Mouse (Mus musculus): ENCODE measurements around the gene Paqr7. TPM values are rescaled to one million over a fixed set of nuclear protein-coding genes. Genes with fewer than 3 reads are reported as not detected.

Paqr7 gene
- polyA plus RNA-seq, 1 experiment: 47.6 TPM

- WGBS: 97% methylated on average over 4 of the region's 4 CpGs
- H3K36me3 ChIP-seq (ENCODE audit: control insufficient read depth, insufficient read depth, low read length): peaks cover 32% of the 10 kb centered on the region
- TF ChIP-seq POLR2A (IDR thresholded peaks at IDR 0.05; ENCODE audit: control insufficient read depth, extremely low read depth, insufficient read depth, low read length, poor library complexity): no peak
- TF ChIP-seq CTCF (IDR thresholded peaks at IDR 0.05; ENCODE audit: borderline replicate concordance, control insufficient read depth, extremely low read depth, insufficient read depth, low read length, poor library complexity): no peak
Measured at GRCm38 (mm10) chr4:134523447-134523846, 26.9 kb downstream of the Paqr7 start.

GRCm38 (mm10) chr4:134525806-134526205, 29.3 kb downstream of the Paqr7 start:
- DNase-seq: no peak
- no peak overlapping the region for H3K4me3 ChIP-seq (ENCODE audit: control insufficient read depth, insufficient read depth, low read length)
- H3K27me3 ChIP-seq (ENCODE audit: control insufficient read depth, insufficient read depth, low read length): no peaks in the 10 kb centered on the region
- TF ChIP-seq POLR2A (IDR thresholded peaks at IDR 0.05; ENCODE audit: control insufficient read depth, extremely low read depth, insufficient read depth, low read length, poor library complexity) (no peak), CTCF (IDR thresholded peaks at IDR 0.05; ENCODE audit: borderline replicate concordance, control insufficient read depth, extremely low read depth, insufficient read depth, low read length, poor library complexity) (no peak)
- WGBS: 66% methylated on average over 5 of the region's 5 CpGs
- H3K27ac ChIP-seq (ENCODE audit: control insufficient read depth, insufficient read depth, low read length): no peak overlapping the region
- peaks cover 3% of the 10 kb centered on the region; the same call in 1 of the 2 replicates for H3K4me1 ChIP-seq (replicated peaks; ENCODE audit: control insufficient read depth, insufficient read depth, low read length)
- peaks cover 56% of the 10 kb centered on the region for H3K36me3 ChIP-seq (ENCODE audit: control insufficient read depth, insufficient read depth, low read length)

More at GRCm38 (mm10) chr4:134523447-134523846, 26.9 kb downstream of the Paqr7 start:
- H3K27ac ChIP-seq (ENCODE audit: control insufficient read depth, insufficient read depth, low read length): no peak overlapping the region
- no peaks in the 10 kb centered on the region for H3K27me3 ChIP-seq (ENCODE audit: control insufficient read depth, insufficient read depth, low read length)
- no peak overlapping the region for H3K4me3 ChIP-seq (ENCODE audit: control insufficient read depth, insufficient read depth, low read length)
- DNase-seq: no peak
- peaks cover 3% of the 10 kb centered on the region; the same call in 1 of the 2 replicates for H3K4me1 ChIP-seq (replicated peaks; ENCODE audit: control insufficient read depth, insufficient read depth, low read length)

- 23% methylated on average over 5 of the region's 5 CpGs for WGBS
- Histone ChIP-seq H3K27me3 (ENCODE audit: control insufficient read depth, insufficient read depth, low read length) (no peaks in the 10 kb centered on the region), H3K4me1 (replicated peaks; ENCODE audit: control insufficient read depth, insufficient read depth, low read length) (peaks cover 3% of the 10 kb centered on the region; the same call in 1 of the 2 replicates), H3K4me3 (ENCODE audit: control insufficient read depth, insufficient read depth, low read length) (no peak overlapping the region), H3K36me3 (ENCODE audit: control insufficient read depth, insufficient read depth, low read length) (peaks cover 56% of the 10 kb centered on the region), H3K27ac (ENCODE audit: control insufficient read depth, insufficient read depth, low read length) (no peak overlapping the region)
- DNase-seq: no peak
- TF ChIP-seq POLR2A (IDR thresholded peaks at IDR 0.05; ENCODE audit: control insufficient read depth, extremely low read depth, insufficient read depth, low read length, poor library complexity) (no peak), CTCF (IDR thresholded peaks at IDR 0.05; ENCODE audit: borderline replicate concordance, control insufficient read depth, extremely low read depth, insufficient read depth, low read length, poor library complexity) (no peak)
Measured at GRCm38 (mm10) chr4:134526220-134526619, 29.7 kb downstream of the Paqr7 start.

- peaks cover 11% of the 10 kb centered on the region for H3K4me1 ChIP-seq (replicated peaks; ENCODE audit: control insufficient read depth, insufficient read depth, low read length)
- no peak for DNase-seq
- H3K27ac ChIP-seq (ENCODE audit: control insufficient read depth, insufficient read depth, low read length): no peak overlapping the region
- no peak overlapping the region for H3K4me3 ChIP-seq (ENCODE audit: control insufficient read depth, insufficient read depth, low read length)
- peaks cover 28% of the 10 kb centered on the region for H3K36me3 ChIP-seq (ENCODE audit: control insufficient read depth, insufficient read depth, low read length)
- TF ChIP-seq POLR2A (IDR thresholded peaks at IDR 0.05; ENCODE audit: control insufficient read depth, extremely low read depth, insufficient read depth, low read length, poor library complexity) (no peak), CTCF (IDR thresholded peaks at IDR 0.05; ENCODE audit: borderline replicate concordance, control insufficient read depth, extremely low read depth, insufficient read depth, low read length, poor library complexity) (no peak)
- H3K27me3 ChIP-seq (ENCODE audit: control insufficient read depth, insufficient read depth, low read length): no peaks in the 10 kb centered on the region
- 78% methylated on average over 4 of the region's 4 CpGs for WGBS
Measured at GRCm38 (mm10) chr4:134532928-134533327, 36.4 kb downstream of the Paqr7 start.

GRCm38 (mm10) chr4:134533421-134533820, 36.9 kb downstream of the Paqr7 start:
- Histone ChIP-seq H3K36me3 (ENCODE audit: control insufficient read depth, insufficient read depth, low read length) (peaks cover 24% of the 10 kb centered on the region), H3K4me1 (replicated peaks; ENCODE audit: control insufficient read depth, insufficient read depth, low read length) (peaks cover 11% of the 10 kb centered on the region), H3K4me3 (ENCODE audit: control insufficient read depth, insufficient read depth, low read length) (no peak overlapping the region), H3K27me3 (ENCODE audit: control insufficient read depth, insufficient read depth, low read length) (no peaks in the 10 kb centered on the region), H3K27ac (ENCODE audit: control insufficient read depth, insufficient read depth, low read length) (no peak overlapping the region)
- no peak for TF ChIP-seq POLR2A (IDR thresholded peaks at IDR 0.05; ENCODE audit: control insufficient read depth, extremely low read depth, insufficient read depth, low read length, poor library complexity)
- no peak for TF ChIP-seq CTCF (IDR thresholded peaks at IDR 0.05; ENCODE audit: borderline replicate concordance, control insufficient read depth, extremely low read depth, insufficient read depth, low read length, poor library complexity)
- DNase-seq: no peak
- WGBS: 92% methylated on average over 4 of the region's 4 CpGs

GRCm38 (mm10) chr4:134534124-134534886, 37.8 kb downstream of the Paqr7 start:
- TF ChIP-seq POLR2A (IDR thresholded peaks at IDR 0.05; ENCODE audit: control insufficient read depth, extremely low read depth, insufficient read depth, low read length, poor library complexity) (no peak), CTCF (IDR thresholded peaks at IDR 0.05; ENCODE audit: borderline replicate concordance, control insufficient read depth, extremely low read depth, insufficient read depth, low read length, poor library complexity) (0 out of 2 replicates have a peak, but pooled peaks have one; percentile 13)
- no peak overlapping the region for H3K27ac ChIP-seq (ENCODE audit: control insufficient read depth, insufficient read depth, low read length)
- peaks cover 11% of the 10 kb centered on the region for H3K4me1 ChIP-seq (replicated peaks; ENCODE audit: control insufficient read depth, insufficient read depth, low read length)
- H3K4me3 ChIP-seq (ENCODE audit: control insufficient read depth, insufficient read depth, low read length): peak overlapping the region; percentile 76
- 1% methylated on average over 56 of the region's 57 CpGs for WGBS
- peak; percentile 82 for DNase-seq
- H3K36me3 ChIP-seq (ENCODE audit: control insufficient read depth, insufficient read depth, low read length): peaks cover 15% of the 10 kb centered on the region
- no peaks in the 10 kb centered on the region for H3K27me3 ChIP-seq (ENCODE audit: control insufficient read depth, insufficient read depth, low read length)
